Mouse (Mus musculus): ENCODE results near the gene Rnd1. TPM values are rescaled to one million over a fixed set of nuclear protein-coding genes. Genes with fewer than 3 reads are reported as not detected.

The Rnd1 gene
- polyA plus RNA-seq (2017; shearing (Covaris generic)): 3.1 TPM

GRCm38 (mm10) chr15:98676940-98677728, at the start of gene Rnd1:
Rnd1 (minus strand) TSS chr15:98677461.

GRCm38 (mm10) chr15:98707766-98708372, 30.6 kb upstream of the Rnd1 start, which contains the start of gene Ccdc65:
Ccdc65 (plus strand) TSS chr15:98708207.

DNA sequence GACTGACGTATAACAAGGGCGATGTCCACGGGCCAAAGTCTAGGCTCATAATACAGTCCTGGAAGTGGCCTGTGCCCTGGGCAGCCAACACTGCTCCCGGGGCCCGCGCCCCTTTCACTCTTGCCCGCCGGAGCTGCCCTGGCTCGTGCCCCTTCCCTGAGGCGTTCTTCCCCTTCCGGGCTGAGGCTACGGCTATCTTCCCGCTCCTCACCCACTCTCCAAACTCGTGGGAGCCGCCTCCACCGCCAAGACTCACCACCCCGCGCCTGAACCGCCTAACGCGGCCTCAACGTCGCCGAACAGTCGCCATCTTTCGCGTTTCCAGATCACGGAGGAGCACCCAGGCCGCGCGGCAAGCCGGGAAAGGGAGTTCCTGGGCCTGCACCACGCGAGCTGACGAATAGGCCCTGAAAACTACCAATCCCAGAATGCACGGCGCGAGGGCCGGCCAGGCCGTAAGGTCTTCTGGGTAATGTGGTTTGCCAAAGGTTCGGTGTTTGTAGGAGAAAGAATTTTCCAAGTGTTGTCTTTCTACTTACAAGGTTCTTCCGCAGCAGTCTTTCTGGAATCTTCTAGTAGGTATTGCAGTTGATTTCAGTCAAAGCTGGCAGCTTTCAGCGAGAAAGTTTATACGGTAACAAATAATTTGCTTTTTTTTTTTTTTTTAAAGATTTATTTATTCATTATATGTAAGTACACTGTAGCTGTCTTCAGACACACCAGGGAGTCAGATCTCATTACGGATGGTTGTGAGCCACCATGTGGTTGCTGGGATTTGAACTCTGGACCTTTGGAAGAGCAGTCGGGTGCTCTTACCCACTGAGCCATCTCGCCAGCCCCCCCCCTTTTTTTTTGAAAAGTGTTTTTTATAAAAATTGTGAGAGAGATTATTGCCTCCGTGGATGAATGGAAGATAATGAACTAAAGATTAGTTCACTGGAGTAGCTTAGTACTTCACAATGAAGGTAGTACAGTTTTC, 14.4 kb downstream of the Rnd1 start, which contains the start of gene Ddx23:
Ddx23 (minus strand) TSS at position 328 of the 979 bp plus-strand sequence.

DNA sequence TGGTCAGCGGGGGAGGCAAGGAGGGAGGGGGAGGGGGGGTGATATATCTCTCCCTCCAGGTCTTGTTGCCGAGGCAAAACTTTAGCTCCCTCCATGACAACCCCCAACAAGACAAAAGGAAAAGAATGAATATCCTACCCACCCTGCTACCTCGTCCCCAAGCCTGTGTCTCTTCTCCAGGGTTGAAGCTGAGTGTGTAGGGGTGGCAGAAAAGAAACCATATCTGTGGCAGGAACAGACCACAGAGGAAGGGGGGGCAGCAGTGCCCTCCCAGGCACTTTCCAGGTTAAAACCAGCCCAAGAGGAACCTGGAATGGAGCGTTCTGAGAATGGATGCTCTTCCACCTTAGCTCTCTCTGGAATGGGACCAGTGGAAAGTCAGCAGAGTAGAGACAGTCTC, 46.7 kb downstream of the Rnd1 start, which contains the start of gene Cacnb3:
Cacnb3 (plus strand) TSS at position 301 of the 400 bp plus-strand sequence.

Other genes with a start within 250 kb of the Rnd1 start
- not detected for gene Olfr282, start 246.2 kb downstream of the Rnd1 start, polyA plus RNA-seq (2017; shearing (Covaris generic))
- gene Olfr281, start 224.9 kb downstream of the Rnd1 start, polyA plus RNA-seq (2017; shearing (Covaris generic)): 0.55 TPM
- gene OR5BS1P, start 207.6 kb downstream of the Rnd1 start, polyA plus RNA-seq (2017; shearing (Covaris generic)): not detected
- gene Lalba, start 194.7 kb downstream of the Rnd1 start, polyA plus RNA-seq (2017; shearing (Covaris generic)): not detected
- 0.21 TPM for gene Olfr279, start 185.1 kb downstream of the Rnd1 start, polyA plus RNA-seq (2017; shearing (Covaris generic))
- gene Kansl2, start 143.2 kb downstream of the Rnd1 start, polyA plus RNA-seq (2017; shearing (Covaris generic)): 71.2 TPM
- gene Ccnt1, start 106.5 kb downstream of the Rnd1 start, polyA plus RNA-seq (2017; shearing (Covaris generic)): 124 TPM
- not detected for gene 4930415O20Rik, start 106.5 kb downstream of the Rnd1 start, polyA plus RNA-seq (2017; shearing (Covaris generic))
- 0.56 TPM for gene Adcy6, start 67.4 kb downstream of the Rnd1 start, polyA plus RNA-seq (2017; shearing (Covaris generic))
- gene Cacnb3, start 46.6 kb downstream of the Rnd1 start, polyA plus RNA-seq (2017; shearing (Covaris generic)): 0.99 TPM
- gene Ddx23, start 14.6 kb downstream of the Rnd1 start, polyA plus RNA-seq (2017; shearing (Covaris generic)): 26.5 TPM
- gene Ccdc65, start 30.7 kb upstream of the Rnd1 start, polyA plus RNA-seq (2017; shearing (Covaris generic)): 0.48 TPM
- not detected for gene Fkbp11, start 50.7 kb upstream of the Rnd1 start, polyA plus RNA-seq (2017; shearing (Covaris generic))
- gene Arf3, start 85.8 kb upstream of the Rnd1 start, polyA plus RNA-seq (2017; shearing (Covaris generic)): 84.9 TPM
- gene Wnt10b, start 100.7 kb upstream of the Rnd1 start, polyA plus RNA-seq (2017; shearing (Covaris generic)): not detected
- not detected for gene Wnt1, start 112.4 kb upstream of the Rnd1 start, polyA plus RNA-seq (2017; shearing (Covaris generic))
- gene Ddn, start 132.0 kb upstream of the Rnd1 start, polyA plus RNA-seq (2017; shearing (Covaris generic)): 0.20 TPM
- 111 TPM for gene Prkag1, start 154.1 kb upstream of the Rnd1 start, polyA plus RNA-seq (2017; shearing (Covaris generic))
- 21.8 TPM for gene Kmt2d, start 193.7 kb upstream of the Rnd1 start, polyA plus RNA-seq (2017; shearing (Covaris generic))
- gene Rhebl1, start 217.1 kb upstream of the Rnd1 start, polyA plus RNA-seq (2017; shearing (Covaris generic)): 29.6 TPM
- gene Dhh, start 221.1 kb upstream of the Rnd1 start, polyA plus RNA-seq (2017; shearing (Covaris generic)): 0.09 TPM
- gene Lmbr1l, start 240.8 kb upstream of the Rnd1 start, polyA plus RNA-seq (2017; shearing (Covaris generic)): 95.0 TPM

Data from effector memory CD4-positive, alpha-beta T cell, adult 7 months (primary cell).